Mouse (Mus musculus): ENCODE results near the gene Pagr1b.

- TF ChIP-seq CTCF (IDR thresholded peaks at IDR 0.05; ENCODE audit: control insufficient read depth, insufficient read depth, low read length) = peak; percentile 41; the same call in 1 of the 2 replicates
- no peak for TF ChIP-seq POLR2A (IDR thresholded peaks at IDR 0.05; ENCODE audit: borderline replicate concordance, control insufficient read depth, low read depth, low read length)
Measured at GRCm38 (mm10) chr7:126986319-126986718, 30.0 kb downstream of the Pagr1b start.

All from bone marrow, adult 2 months (tissue).